Mouse (Mus musculus) adrenal gland, postnatal 36 days (tissue): ENCODE results near the gene Kdm4b. TPM values are rescaled to one million over a fixed set of nuclear protein-coding genes. Genes with fewer than 3 reads are reported as not detected.

ENCODE experiments used
- DNase-seq, 2 experiments: peaks; one replicate each; pipeline ENCODE4 v3.0.0; 2021; ENCODE audit warnings: mixed read lengths in 1 of 2
- long read RNA-seq, 2 experiments: library from polyadenylated mRNA; stranded (forward); transcript quantifications; one replicate each; pipeline ENCODE4 v2.0.0; 2021; ENCODE audit warnings: borderline sequencing depth in 2 of 2
- total RNA-seq, 2 experiments: library from RNA; stranded (reverse); gene quantifications; 2 replicates each; pipeline ENCODE4 v1.2.3; 2021

Gene Kdm4b
- 10 to 100 TPM; 38.1 to 39.9 TPM for total RNA-seq
- long read RNA-seq, experiment 1, full-length matches to known transcripts: 4 of 39 reads
- long read RNA-seq, experiment 1, partial matches to known transcripts: 22 of 39 reads
- long read RNA-seq, experiment 1, other reads (novel, unspliced or antisense): 13 of 39 reads
- long read RNA-seq, experiment 2, full-length matches to known transcripts: 3 of 18 reads
- long read RNA-seq, experiment 2, partial matches to known transcripts: 4 of 18 reads
- long read RNA-seq, experiment 2, other reads (novel, unspliced or antisense): 11 of 18 reads

- peak; percentile 99 for DNase-seq
These were observed at the start of gene Kdm4b for GRCm38 (mm10) chr17:56325450-56326152. Kdm4b (plus strand) TSS chr17:56326062.

- DNase-seq: peak; percentile 93 to 94
These were observed 49.0 kb upstream of the Kdm4b start, which contains the start of gene Ticam1 for GRCm38 (mm10) chr17:56276643-56277566. Ticam1 (minus strand) TSS chr17:56276786.

GRCm38 (mm10) chr17:56277567-56277893 is 48.3 kb upstream of the Kdm4b start:
- no peak for DNase-seq

- no peak for DNase-seq
These were observed 47.5 kb upstream of the Kdm4b start for GRCm38 (mm10) chr17:56278340-56278739.

- DNase-seq: peak; percentile 47 to 57
These were observed 46.2 kb upstream of the Kdm4b start for GRCm38 (mm10) chr17:56279481-56280155.

GRCm38 (mm10) chr17:56281193-56281592 is 44.7 kb upstream of the Kdm4b start:
- DNase-seq: no peak

GRCm38 (mm10) chr17:56282802-56283201 is 43.1 kb upstream of the Kdm4b start:
- DNase-seq: no peak

- no peak for DNase-seq
These were observed 42.5 kb upstream of the Kdm4b start for GRCm38 (mm10) chr17:56283316-56283715.

- no peak for DNase-seq
These were observed 39.9 kb upstream of the Kdm4b start for GRCm38 (mm10) chr17:56285995-56286394.

GRCm38 (mm10) chr17:56287830-56288229 is 38.0 kb upstream of the Kdm4b start:
- DNase-seq: peak; percentile 79 to 81

GRCm38 (mm10) chr17:56288866-56289265 is 37.0 kb upstream of the Kdm4b start:
- DNase-seq: no peak

- peak; percentile 64 to 74 for DNase-seq
These were observed 36.2 kb upstream of the Kdm4b start for GRCm38 (mm10) chr17:56289371-56290331.

- peak; percentile 98 to 99 for DNase-seq
These were observed 35.3 kb upstream of the Kdm4b start for GRCm38 (mm10) chr17:56290388-56291170.

GRCm38 (mm10) chr17:56291171-56291511 is 34.7 kb upstream of the Kdm4b start:
- DNase-seq: peak; percentile 93 to 94

- no peak for DNase-seq
These were observed 33.9 kb upstream of the Kdm4b start for GRCm38 (mm10) chr17:56291826-56292475.

- no peak for DNase-seq
These were observed 33.2 kb upstream of the Kdm4b start, which contains the start of gene Plin3 for GRCm38 (mm10) chr17:56292531-56293222. Plin3 (minus strand) TSS chr17:56292873.

GRCm38 (mm10) chr17:56293291-56293690 is 32.6 kb upstream of the Kdm4b start:
- no peak for DNase-seq

- no peak for DNase-seq
These were observed 31.6 kb upstream of the Kdm4b start for GRCm38 (mm10) chr17:56294241-56294640.

- no peak for DNase-seq
These were observed 29.7 kb upstream of the Kdm4b start for GRCm38 (mm10) chr17:56296201-56296600.
